Comparison of ENCODE assay signal across 7 mouse cellular contexts in genomic region chr11:76374491-76375185, GRCm38 (mm10). TPM values are rescaled to one million over a fixed set of nuclear protein-coding genes. Genes with fewer than 3 reads are reported as not detected.
A peak's percentile ranks its signal among the peaks of the same experiment; 100 is the strongest.
DNase-seq lines count a peak whose midpoint lies in the region; ATAC-seq lines count a peak whose summit lies in the region.

No protein-coding gene starts in this region.

- peak overlapping the region; percentile 93 for H3K27ac ChIP-seq in embryonic facial prominence, embryonic 13.5 days
- H3K27ac ChIP-seq in neural tube, embryonic 11.5 days (ENCODE audit: low read depth, low read length), result peak overlapping the region; percentile 35; the same call in 1 of the 2 replicates

- DNase-seq in adrenal gland, adult 8-10 months, result peak; percentile 85
- DNase-seq in heart, postnatal 14 days, result peak; percentile 74 to 79
- peak; percentile 87 to 93 for DNase-seq in kidney, postnatal 4 days
- DNase-seq in neural tube, embryonic 11.5 days (ENCODE audit: low spot score), result peak; percentile 82
- DNase-seq in thymus, postnatal 25 days, result no peak
- no peak for DNase-seq in layer of hippocampus, postnatal 36 days

- H3K4me2 ChIP-seq in embryonic facial prominence, embryonic 13.5 days, result peak overlapping the region; percentile 18; the same call in 1 of the 2 replicates
- no peak overlapping the region; the same call in 1 of the 2 replicates for H3K4me2 ChIP-seq in neural tube, embryonic 11.5 days (ENCODE audit: low read depth)

- no peaks in the 10 kb centered on the region for H3K27me3 ChIP-seq in embryonic facial prominence, embryonic 13.5 days
- no peaks in the 10 kb centered on the region for H3K27me3 ChIP-seq in neural tube, embryonic 11.5 days (ENCODE audit: control insufficient read depth, insufficient read depth, low read length)

- WGBS in embryonic facial prominence, embryonic 13.5 days, result 40% methylated on average over 17 of the region's 17 CpGs
- WGBS in neural tube, embryonic 11.5 days, result 51% methylated on average over 17 of the region's 17 CpGs

- H3K36me3 ChIP-seq in embryonic facial prominence, embryonic 13.5 days, result no peaks in the 10 kb centered on the region
- no peaks in the 10 kb centered on the region for H3K36me3 ChIP-seq in neural tube, embryonic 11.5 days (ENCODE audit: control insufficient read depth, insufficient read depth, low read length)

- H3K4me1 ChIP-seq in embryonic facial prominence, embryonic 13.5 days, result peaks cover 92% of the 10 kb centered on the region
- peaks cover 44% of the 10 kb centered on the region for H3K4me1 ChIP-seq in neural tube, embryonic 11.5 days (ENCODE audit: control insufficient read depth, insufficient read depth, low read length)

- ATAC-seq in embryonic facial prominence, embryonic 13.5 days (ENCODE audit: insufficient number of reproducible peaks, insufficient read depth, low FRiP score, low TSS enrichment, low read depth), result peak; percentile 77; the same call in 1 of the 2 replicates
- no peak for ATAC-seq in neural tube, embryonic 11.5 days (ENCODE audit: insufficient read depth, low FRiP score, low TSS enrichment)

- H3K9ac ChIP-seq in embryonic facial prominence, embryonic 13.5 days, result peak overlapping the region; percentile 46; the same call in 1 of the 2 replicates
- H3K9ac ChIP-seq in neural tube, embryonic 11.5 days (ENCODE audit: low read length), result no peak overlapping the region

- H3K9me3 ChIP-seq in embryonic facial prominence, embryonic 13.5 days, result no peaks in the 10 kb centered on the region
- no peaks in the 10 kb centered on the region for H3K9me3 ChIP-seq in neural tube, embryonic 11.5 days (ENCODE audit: control insufficient read depth, low read length)

- intact Hi-C loops in heart, postnatal 14 days (cut with DNase I), result no loop called here

- no peak overlapping the region for H3K4me3 ChIP-seq in embryonic facial prominence, embryonic 13.5 days
- no peak overlapping the region for H3K4me3 ChIP-seq in neural tube, embryonic 11.5 days (ENCODE audit: low read depth, low read length)

RNA-seq across cellular contexts. Expression of gene Nxn, which starts 24.3 kb away (rescaled TPM):
- total RNA-seq in adrenal gland, adult 8-10 months (2022), result 10 to 100 TPM; 33.5 to 43.6 (median 40.8) TPM
- polyA plus RNA-seq in embryonic facial prominence, embryonic 13.5 days (2015; fragmentation: Nextera tagmentation; extraction: Ambion mirVana), result 76.8 and 77.6 TPM in 2 replicates
- total RNA-seq in heart, postnatal 14 days (2021), result 10 to 100 TPM; 15.5 to 17.4 TPM
- polyA plus RNA-seq in neural tube, embryonic 11.5 days (2014; fragmentation: Nextera tagmentation; extraction: Ambion mirVana), result 55.3 and 57.7 TPM in 2 replicates
- 10 to 100 TPM in 1 of 2 experiments, 1 to 10 TPM in 1; 9.5 to 11.6 TPM for total RNA-seq in layer of hippocampus, postnatal 36 days (2021)

RNA-seq across cellular contexts. Expression of gene Timm22, which starts 32.1 kb away (rescaled TPM):
- total RNA-seq in adrenal gland, adult 8-10 months (2022), result 10 to 100 TPM; 47.6 to 64.2 (median 56.4) TPM
- polyA plus RNA-seq in embryonic facial prominence, embryonic 13.5 days (2015; fragmentation: Nextera tagmentation; extraction: Ambion mirVana), result 111 and 130 TPM in 2 replicates
- total RNA-seq in heart, postnatal 14 days (2021), result 10 to 100 TPM; 41.3 to 46.9 TPM
- polyA plus RNA-seq in neural tube, embryonic 11.5 days (2014; fragmentation: Nextera tagmentation; extraction: Ambion mirVana), result 124 and 136 TPM in 2 replicates
- total RNA-seq in layer of hippocampus, postnatal 36 days (2021), result 10 to 100 TPM; 32.7 to 33.6 TPM

Comparison
In these comparisons a context has a peak if more than half of its experiments do, and no peak if none do; other contexts are left out.
1. DNase-seq: peak in adrenal gland, adult 8-10 months (single experiment), heart, postnatal 14 days (2 of 2), kidney, postnatal 4 days (2 of 2) and neural tube, embryonic 11.5 days (single experiment); none in thymus, postnatal 25 days (single experiment) and layer of hippocampus, postnatal 36 days (0 of 2).